Mouse (Mus musculus) stomach, embryonic 15.5 days (tissue): ENCODE results near the gene Gm29666. TPM values are rescaled to one million over a fixed set of nuclear protein-coding genes. Genes with fewer than 3 reads are reported as not detected.

Experiments
- microRNA-seq: library from miRNA; unstranded; fragments of <30 nt; microRNA quantifications from one replicate; pipeline ENCODE4, GENCODE M21; 2016
- polyA plus RNA-seq: library from polyadenylated mRNA; unstranded; fragments of >200 nt; fragmentation: Nextera tagmentation; extraction: Ambion mirVana; gene quantifications from 2 replicates; pipeline ENCODE4 v1.2.1, GENCODE M21; 2015

Gene Gm29666
- polyA plus RNA-seq, 1 experiment from 2014 or later = 0.64 TPM

Small RNA genes within 50 kb of the gene (microRNA-seq; reads per million reads assigned to microRNA genes)
- gene Mir1249 = 15.3 reads per million, percentile 30 among the genes with 10 or more reads in this experiment

Other genes with a start within 250 kb of the Gm29666 start
- 10.3 and 11.4 TPM in 2 replicates for gene Arhgap8, start 200.0 kb downstream of the Gm29666 start, polyA plus RNA-seq
- gene Phf21b, start 64.0 kb downstream of the Gm29666 start, polyA plus RNA-seq = 0.58 and 0.65 TPM in 2 replicates
- 33.8 and 35.5 TPM in 2 replicates for gene Nup50, start 3.4 kb upstream of the Gm29666 start, polyA plus RNA-seq
- 13.7 and 16.2 TPM in 2 replicates for gene 5031439G07Rik, start 68.5 kb upstream of the Gm29666 start, polyA plus RNA-seq
- 6.8 and 8.6 TPM in 2 replicates for gene Upk3a, start 97.1 kb upstream of the Gm29666 start, polyA plus RNA-seq
- gene Fam118a, start 108.9 kb upstream of the Gm29666 start, polyA plus RNA-seq = 29.8 and 30.4 TPM in 2 replicates
- 0.15 and 0.18 TPM in 2 replicates for gene Smc1b, start 211.9 kb upstream of the Gm29666 start, polyA plus RNA-seq
- 0.08 and 0.26 TPM in 2 replicates for gene Ribc2, start 212.0 kb upstream of the Gm29666 start, polyA plus RNA-seq